Mouse (Mus musculus) retina, postnatal 7 days (tissue): ENCODE results near the gene Fam189b.
"Not testable (repeated sequence)": the region's sequence is repeated elsewhere in the genome, so short reads cannot be mapped to it uniquely, and the experiment has no call there.

Experiments
- DNase-seq: peaks from one replicate; pipeline ENCODE4 v3.0.0-alpha.2; 2012; ENCODE audit warnings: low read depth, low spot score

Fam189b gene

GRCm38 (mm10) chr3:89202253-89203141 is 19.6 kb downstream of the Fam189b start, which contains the start of gene Gba:
Gba (plus strand) TSS chr3:89202928.
- peak; percentile 86 for DNase-seq

- DNase-seq: no peak
Measured at GRCm38 (mm10) chr3:89203142-89203514, 20.2 kb downstream of the Fam189b start.

GRCm38 (mm10) chr3:89206079-89206478 is 23.1 kb downstream of the Fam189b start:
- no peak for DNase-seq

DNA sequence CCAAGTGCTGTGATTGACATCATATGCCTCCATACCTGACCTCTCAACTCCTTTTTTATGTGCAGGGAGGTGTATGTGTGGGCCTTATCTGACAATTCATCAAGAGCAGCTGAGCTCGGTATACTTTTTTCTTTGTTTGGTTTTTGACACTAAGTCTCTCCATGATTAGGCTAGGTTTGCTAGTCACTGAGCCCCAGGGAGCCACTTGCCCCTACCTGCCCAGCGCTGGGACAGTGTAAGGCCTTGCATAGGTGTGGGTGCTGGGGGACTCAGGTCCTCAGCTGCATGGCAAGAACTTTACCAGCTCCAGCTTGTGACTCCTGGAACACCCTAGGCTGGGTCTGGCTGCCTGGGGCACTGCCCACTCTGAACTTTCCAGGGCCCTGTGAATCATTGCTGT is 23.8 kb downstream of the Fam189b start:
- DNase-seq: no peak

DNA sequence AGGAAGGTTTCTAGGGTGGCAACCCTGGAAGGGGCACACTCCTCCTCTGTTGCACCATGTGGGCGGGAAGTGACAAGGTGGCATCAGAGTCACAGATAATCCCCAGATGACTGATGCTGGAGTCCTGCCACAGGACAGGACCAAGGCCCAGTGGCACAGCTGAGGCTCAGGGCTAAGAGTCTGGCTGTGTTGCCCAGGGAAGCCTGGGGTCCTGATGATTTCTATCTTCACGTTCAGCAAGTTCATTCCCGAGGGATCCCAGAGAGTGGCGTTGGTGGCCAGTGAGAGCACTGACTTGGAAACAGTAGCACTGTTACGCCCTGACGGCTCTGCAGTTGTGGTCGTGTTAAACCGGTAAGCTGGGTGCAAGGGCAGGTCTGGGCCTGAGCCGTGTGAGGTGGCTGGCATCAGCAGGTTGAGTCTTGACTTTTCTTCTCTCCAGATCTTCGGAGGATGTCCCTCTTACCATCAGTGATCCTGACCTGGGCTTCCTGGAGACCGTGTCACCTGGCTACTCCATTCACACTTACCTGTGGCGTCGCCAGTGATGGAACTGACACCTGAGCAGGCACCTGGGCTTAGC is 25.2 kb downstream of the Fam189b start:
- no peak for DNase-seq

GRCm38 (mm10) chr3:89208736-89209135 is 25.8 kb downstream of the Fam189b start:
- no peak for DNase-seq

- no peak for DNase-seq
Measured at GRCm38 (mm10) chr3:89209731-89210130, 26.8 kb downstream of the Fam189b start.

DNA sequence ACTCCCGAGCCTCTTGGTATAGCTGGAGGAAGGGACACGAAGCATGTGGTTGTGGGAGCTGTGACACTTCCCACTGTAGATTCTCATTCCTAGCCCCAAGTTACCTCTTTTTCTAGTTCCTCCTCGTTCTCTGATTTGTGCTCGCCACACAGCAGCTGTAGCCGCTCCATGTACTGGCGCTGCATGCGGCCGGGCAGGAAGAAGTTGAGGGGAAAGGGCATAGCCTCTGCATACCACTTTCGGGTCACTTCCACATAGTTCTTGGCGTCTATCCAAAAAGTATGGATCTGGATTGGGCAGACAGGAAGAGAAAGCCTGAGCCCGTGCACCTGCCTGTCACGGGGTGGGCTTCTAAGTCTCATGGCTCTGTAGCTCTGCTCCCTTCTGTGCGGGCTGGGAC is 27.2 kb downstream of the Fam189b start:
- no peak for DNase-seq

DNA sequence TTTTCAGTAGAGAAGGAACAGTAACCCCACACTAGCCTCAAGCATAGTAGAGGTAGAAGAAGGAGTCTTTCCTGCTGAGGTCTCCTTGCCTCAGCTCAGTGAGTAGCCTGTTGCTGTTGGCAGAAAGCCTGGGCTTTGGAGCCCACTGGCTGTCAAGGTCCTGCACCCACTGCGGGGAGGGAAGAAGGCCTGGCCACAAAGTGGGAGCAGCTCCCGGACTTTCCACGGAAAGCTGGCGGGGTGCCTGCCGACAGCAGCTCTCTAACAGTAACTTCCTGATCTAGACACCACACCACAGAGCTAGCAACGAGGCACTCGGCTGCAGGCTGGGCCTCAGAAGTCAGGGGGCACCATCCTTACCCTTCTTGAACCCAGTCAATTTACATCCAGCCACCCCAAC is 27.8 kb downstream of the Fam189b start:
- DNase-seq: no peak

GRCm38 (mm10) chr3:89213803-89214530 is 31.0 kb downstream of the Fam189b start:
- peak; percentile 85 for DNase-seq

GRCm38 (mm10) chr3:89214681-89215411 is 31.9 kb downstream of the Fam189b start, which contains the start of gene Thbs3:
Thbs3 (plus strand) TSS chr3:89215180.
- no peak for DNase-seq

- DNase-seq: peak; percentile 85
Measured at GRCm38 (mm10) chr3:89215853-89216252, 32.9 kb downstream of the Fam189b start.

- DNase-seq: not testable (repeated sequence)
Measured at GRCm38 (mm10) chr3:89216407-89216806, 33.5 kb downstream of the Fam189b start.

DNA sequence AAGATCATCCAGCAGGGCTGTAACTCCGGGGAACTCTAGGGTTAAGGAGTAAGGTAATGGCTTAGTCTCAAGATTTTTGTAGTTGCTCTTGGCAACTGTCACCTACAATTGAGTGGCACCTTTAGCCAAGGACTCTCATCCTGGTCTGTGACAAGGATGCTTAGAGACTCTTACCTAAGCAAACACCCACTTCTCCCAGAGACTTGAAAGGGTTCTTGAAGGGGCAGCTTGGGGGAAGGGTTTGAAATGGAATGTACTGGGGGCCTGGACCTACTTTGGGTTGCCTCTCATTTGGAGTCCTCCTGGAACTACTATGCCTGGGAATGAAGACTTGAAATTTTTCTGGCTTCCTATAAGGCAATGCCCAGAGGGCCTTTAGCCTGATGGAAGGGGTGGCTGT is 35.3 kb downstream of the Fam189b start:
- DNase-seq: no peak

GRCm38 (mm10) chr3:89219546-89219945 is 36.6 kb downstream of the Fam189b start:
- DNase-seq: no peak

DNA sequence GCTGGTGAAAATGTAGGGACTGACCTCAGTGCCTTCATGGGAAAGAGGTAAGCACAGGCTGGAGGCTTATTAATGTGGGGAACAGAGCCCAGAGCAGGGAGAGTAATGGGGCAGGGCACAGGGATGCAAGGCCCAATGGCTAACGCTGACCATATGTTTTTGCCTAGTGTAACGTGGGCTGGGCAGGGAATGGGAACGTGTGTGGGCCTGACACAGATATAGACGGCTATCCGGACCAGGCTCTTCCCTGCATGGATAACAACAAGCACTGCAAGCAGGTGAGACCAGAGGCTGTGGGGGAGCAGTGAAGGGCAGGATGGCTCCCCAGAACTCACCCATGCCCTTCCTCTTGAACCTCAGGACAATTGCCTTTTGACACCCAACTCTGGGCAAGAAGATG is 38.2 kb downstream of the Fam189b start:
- no peak for DNase-seq

- DNase-seq: no peak
Measured at GRCm38 (mm10) chr3:89224796-89225195, 41.9 kb downstream of the Fam189b start.

- no peak for DNase-seq
Measured at GRCm38 (mm10) chr3:89225321-89225815, 42.4 kb downstream of the Fam189b start.

- no peak for DNase-seq
Measured at GRCm38 (mm10) chr3:89225918-89226317, 43.0 kb downstream of the Fam189b start.

DNA sequence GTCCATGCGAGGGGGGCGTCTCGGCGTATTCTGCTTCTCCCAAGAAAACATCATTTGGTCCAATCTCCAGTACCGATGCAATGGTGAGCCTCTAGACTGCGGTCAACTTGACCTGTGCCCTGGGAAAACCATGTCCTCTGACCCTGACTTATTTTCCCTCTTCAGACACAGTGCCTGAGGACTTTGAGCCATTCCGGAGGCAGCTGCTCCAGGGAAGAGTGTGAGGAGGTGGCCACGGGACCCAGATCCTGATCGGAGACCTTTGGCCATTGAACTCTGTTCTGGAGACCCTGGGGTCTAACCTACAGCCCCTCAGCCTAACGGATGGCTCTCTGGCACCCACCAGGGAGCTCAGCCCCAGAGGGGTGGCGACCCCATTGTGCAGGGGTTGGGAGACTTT is 43.4 kb downstream of the Fam189b start:
- no peak for DNase-seq

DNA sequence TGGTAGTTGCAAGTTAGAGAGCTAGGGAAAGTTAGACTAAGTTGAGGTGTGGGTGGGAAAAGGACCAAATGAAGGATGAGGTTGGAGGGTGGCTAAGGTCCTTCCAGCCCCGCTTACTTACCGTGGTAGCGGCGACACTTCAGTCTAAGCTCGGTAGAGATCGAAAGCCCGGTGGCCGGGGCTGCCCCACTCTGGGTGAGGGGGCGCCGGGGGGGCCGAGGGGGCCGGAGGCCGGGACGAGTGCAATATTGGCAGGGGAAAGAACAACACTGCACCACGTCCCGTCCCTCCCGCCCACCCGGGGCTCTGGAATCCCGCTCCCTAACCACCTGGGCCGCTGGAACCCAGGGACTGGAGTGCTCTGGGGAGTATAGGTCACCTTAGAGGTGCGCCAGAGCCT is 44.0 kb downstream of the Fam189b start, which contains the start of gene Mtx1:
Mtx1 (minus strand) TSS at position 189 of the 400 bp plus-strand sequence.
- DNase-seq: no peak
